Mouse (Mus musculus): ENCODE data around the gene Traip.
A peak's percentile ranks its signal among the peaks of the same experiment; 100 is the strongest.
"Not testable (repeated sequence)": the region's sequence is repeated elsewhere in the genome, so short reads cannot be mapped to it uniquely, and the experiment has no call there.

The Traip gene

DNA sequence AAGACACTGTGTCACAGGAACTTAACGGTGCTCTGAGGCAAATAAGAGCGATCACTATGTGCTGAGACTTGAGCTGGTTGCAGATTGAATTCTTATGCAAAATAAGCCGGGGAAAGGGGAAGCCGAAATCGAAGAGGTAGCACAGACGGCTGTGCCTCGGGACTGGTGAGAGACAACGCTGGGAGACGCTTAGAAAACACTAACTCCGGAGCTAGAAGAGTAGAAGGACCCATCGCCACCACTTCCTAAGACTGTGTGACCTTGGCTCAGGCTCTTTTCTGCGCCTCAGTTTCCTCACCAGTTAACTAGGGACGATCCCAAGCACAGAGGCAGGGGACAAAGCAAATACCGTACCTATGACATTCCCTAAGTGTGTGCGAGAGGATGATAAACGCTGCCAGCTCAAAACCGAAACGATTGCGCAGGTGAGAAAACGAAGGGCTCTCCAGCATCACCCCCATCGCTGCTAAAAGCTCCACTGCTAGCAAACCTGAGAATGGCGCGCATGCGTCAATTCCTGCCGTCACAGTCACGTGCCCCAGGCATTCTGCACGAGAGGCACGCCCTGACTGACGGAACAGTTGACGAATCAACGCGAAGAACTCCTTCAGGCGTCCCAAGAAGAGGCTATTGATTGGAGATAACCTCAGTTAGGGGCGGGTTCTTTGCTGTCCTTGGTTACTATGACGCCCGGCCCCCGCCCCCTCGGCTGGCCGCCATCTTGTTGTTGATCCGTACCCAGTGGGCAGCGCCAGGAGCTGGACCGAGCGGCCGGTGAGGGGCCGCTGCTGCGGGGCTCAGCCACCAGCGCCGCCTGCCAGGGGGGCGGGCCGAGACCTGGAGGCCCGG lies 52.2 kb downstream of the Traip start, which contains the start of gene Ip6k1:
Ip6k1 (plus strand) TSS at position 580 of the 849 bp plus-strand sequence.
- peak; percentile 100 for DNase-seq (ENCODE audit: low spot score)

DNA sequence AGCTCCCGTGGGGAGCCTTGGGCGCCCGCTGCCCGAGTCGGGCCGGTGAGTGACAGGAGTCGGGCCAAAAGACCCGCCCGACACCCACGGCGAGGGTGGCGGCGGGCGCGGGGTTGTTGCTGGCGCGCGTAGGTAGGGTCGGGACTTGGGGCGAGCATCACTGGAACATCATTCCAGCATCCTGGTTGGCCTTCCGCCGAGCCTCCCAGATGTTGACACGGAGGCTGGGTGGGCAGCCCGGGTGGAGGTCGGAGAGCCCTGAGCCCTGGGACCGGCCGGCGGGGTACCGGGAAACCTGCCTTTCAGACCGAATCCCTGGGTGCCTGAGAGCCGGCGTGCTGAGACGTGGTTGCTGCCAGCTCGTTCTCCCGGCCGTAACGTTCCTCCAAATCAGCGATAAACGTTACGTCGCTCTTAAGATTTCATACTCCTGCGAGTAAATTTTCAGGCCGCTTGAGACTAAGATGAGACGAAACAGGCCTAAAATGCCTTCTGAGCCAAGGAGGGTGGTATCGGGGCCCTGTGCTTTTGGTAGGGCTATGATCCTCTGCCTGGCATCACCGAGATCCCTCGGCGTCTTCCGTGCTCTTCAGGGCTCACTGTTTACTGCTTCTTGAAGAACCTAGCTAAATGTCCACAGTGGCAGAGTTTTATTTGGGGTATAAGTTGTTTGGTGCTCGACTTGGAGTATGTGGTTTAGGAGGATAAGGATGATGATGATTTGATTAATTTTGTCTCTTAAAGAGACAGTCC lies 53.0 kb downstream of the Traip start:
- DNase-seq (ENCODE audit: low spot score): peak; percentile 44

DNA sequence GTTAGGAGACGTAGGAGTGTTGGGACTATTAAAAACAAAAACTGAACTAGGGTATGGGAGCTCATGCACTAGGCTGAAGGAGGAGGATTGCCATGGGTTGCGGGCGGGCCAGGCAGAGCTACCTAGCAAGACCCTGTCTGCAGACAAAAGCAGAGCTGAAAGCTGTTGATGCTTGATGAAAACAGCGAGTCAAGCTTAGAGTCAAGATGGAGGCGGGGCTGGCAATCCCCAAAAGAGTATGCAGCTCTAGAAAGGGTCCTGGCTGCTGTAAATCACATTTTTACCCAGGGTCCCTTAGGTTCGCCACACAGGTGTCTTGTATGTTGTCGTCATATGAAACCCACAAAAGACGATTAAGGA lies 53.6 kb downstream of the Traip start:
- DNase-seq (ENCODE audit: low spot score): no peak

DNA sequence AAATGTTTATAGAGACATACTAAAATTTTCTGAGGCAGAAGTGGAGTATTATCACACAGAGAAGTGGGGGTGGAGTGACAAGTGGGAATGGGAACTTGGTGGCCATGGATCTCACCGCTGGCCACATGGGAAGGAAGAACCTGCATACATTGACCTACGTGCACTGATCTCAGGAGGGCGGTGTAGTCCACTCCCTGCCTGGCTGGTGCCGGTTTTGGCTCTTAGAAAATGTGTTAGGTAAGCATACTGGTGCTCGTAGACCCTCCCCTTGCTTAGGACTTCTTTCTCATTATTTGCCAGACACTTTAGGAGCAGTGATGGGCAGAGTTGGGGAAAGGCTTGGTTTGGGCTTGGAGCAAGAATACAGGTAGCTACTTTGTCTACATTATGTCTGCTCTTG lies 58.1 kb downstream of the Traip start:
- no peak for DNase-seq (ENCODE audit: low spot score)

DNA sequence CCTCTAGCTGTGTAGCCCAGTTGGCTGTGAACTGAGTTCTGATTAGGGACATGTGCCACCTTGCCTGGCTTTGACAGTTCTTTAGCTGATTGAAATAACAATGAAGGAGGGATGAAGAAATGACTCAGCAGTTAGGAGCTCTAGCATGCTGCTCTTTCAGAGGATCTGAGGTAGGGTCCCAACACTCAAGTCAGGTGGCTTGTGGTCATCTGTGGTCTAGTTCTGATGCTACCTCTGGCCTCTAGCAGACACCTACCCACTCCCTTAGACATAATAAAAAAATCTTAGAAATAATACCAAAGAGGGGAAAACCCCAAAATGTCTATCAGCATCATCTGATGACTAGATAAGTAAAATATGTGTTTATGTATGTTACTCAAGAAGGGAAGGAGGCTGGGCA lies 60.4 kb downstream of the Traip start:
- DNase-seq (ENCODE audit: low spot score): no peak

DNA sequence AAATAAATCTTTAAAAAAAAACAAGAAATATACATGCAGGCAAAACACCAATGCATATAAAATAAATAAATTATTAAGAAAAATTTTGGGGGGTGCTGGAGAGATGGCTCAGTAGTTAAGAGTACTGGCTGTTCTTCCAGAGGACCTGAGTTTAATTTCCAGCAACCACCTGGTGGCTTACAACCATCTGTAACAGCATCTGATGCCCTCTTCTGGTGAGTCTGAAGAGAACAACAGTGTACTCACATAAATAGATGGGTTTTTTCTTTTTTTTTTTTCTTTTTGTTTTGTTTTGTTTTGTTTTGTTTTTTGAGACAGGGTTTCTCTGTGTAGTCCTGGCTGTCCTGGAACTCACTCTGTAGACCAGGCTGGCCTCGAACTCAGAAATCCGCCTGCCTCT lies 63.6 kb downstream of the Traip start:
- not testable (repeated sequence) for DNase-seq (ENCODE audit: low spot score)

DNA sequence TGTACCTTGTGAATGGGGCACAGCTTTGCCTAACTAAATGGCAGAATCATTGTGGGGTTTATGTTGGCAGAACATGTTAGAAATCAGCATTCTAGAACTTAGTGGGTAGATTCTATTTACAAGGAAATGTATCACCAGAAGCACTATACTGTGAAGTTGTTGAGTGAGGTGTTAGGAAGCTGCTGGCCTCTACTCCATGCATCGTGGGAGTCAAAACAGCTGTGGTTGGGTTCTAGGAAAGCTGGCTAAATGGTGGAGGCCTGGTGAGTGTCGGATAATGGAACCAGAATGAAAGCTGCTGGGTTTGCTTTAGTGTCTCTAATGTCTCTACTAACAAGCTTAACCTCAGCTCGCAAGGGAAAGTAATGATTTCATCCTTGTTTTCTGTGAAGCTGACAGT lies 67.2 kb downstream of the Traip start:
- DNase-seq (ENCODE audit: low spot score): no peak

DNA sequence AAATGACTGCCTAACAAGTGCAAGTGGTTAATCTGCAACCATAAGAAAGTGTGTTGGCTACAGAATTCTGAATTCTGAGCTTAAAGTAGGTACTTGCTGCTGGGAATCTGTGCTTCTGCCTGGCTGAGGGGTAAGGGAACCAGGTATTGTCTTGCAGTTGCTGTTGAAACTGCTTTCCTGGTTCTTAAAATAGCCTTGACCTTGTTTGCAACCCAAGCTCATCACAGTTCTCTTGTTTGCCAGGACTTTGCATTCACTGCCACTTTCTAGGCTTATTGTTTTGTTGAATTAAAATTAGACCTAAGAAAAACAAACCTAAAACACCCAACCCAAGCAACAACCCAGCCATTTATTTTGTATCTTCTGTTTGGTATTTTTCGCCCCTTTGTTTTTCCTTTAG lies 70.8 kb downstream of the Traip start:
- DNase-seq (ENCODE audit: low spot score): no peak
